9 mouse cellular contexts compared by ENCODE assay signal in genomic region chr17:43458598-43458997, GRCm38 (mm10). TPM values are rescaled to one million over a fixed set of nuclear protein-coding genes. Genes with fewer than 3 reads are reported as not detected.
DNase-seq lines count a peak whose midpoint lies in the region; ATAC-seq and TF ChIP-seq lines count a peak whose summit lies in the region.
"Had no signal": no experiment of that assay in that cellular context is flagged by ENCODE, and none has a peak within 500 bp of the region (broad histone marks: within the 10 kb centered on the region; RNA-seq: fewer than 3 reads in every experiment).

No protein-coding gene starts in this region.

- H3K9ac ChIP-seq in embryonic facial prominence, embryonic 15.5 days, result no peak overlapping the region

- no peaks in the 10 kb centered on the region for H3K27me3 ChIP-seq in embryonic facial prominence, embryonic 15.5 days
- no peaks in the 10 kb centered on the region for H3K27me3 ChIP-seq in heart, embryonic 10.5 days (ENCODE audit: insufficient read depth, poor library complexity, severe bottlenecking)

- H3K9me3 ChIP-seq in embryonic facial prominence, embryonic 15.5 days (replicated peaks), result no peaks in the 10 kb centered on the region
- no peaks in the 10 kb centered on the region for H3K9me3 ChIP-seq in heart, embryonic 10.5 days

- H3K4me1 ChIP-seq in embryonic facial prominence, embryonic 15.5 days, result peaks cover 22% of the 10 kb centered on the region
- no peaks in the 10 kb centered on the region; the same call in 1 of the 2 replicates for H3K4me1 ChIP-seq in heart, embryonic 10.5 days
- H3K4me1 ChIP-seq in lung, adult 2 months (ENCODE audit: control insufficient read depth, insufficient read depth, low read length), result peaks cover 14% of the 10 kb centered on the region

- peak; percentile 67 for TF ChIP-seq CTCF in lung, adult 2 months (IDR thresholded peaks at IDR 0.05; ENCODE audit: insufficient read depth, low read length)

- no peak overlapping the region for H3K4me3 ChIP-seq in embryonic facial prominence, embryonic 15.5 days (replicated peaks)
- H3K4me3 ChIP-seq in heart, embryonic 10.5 days, result no peak overlapping the region
- H3K4me3 ChIP-seq in lung, adult 2 months (replicated peaks; ENCODE audit: extremely low read depth, low read depth, low read length), result no peak overlapping the region
- H3K4me3 ChIP-seq: erythroblast, embryonic 14.5 days had no signal

- TF ChIP-seq POLR2A in lung, adult 2 months (IDR thresholded peaks at IDR 0.05; ENCODE audit: borderline replicate concordance, extremely low read depth, low read depth, low read length), result no peak

- H3K4me2 ChIP-seq in embryonic facial prominence, embryonic 15.5 days (replicated peaks), result 0 out of 2 replicates have a peak overlapping the region, but pooled peaks have one; percentile 28

- no peaks in the 10 kb centered on the region for H3K36me3 ChIP-seq in embryonic facial prominence, embryonic 15.5 days
- H3K36me3 ChIP-seq in heart, embryonic 10.5 days, result no peaks in the 10 kb centered on the region

- H3K27ac ChIP-seq in embryonic facial prominence, embryonic 15.5 days (replicated peaks), result no peak overlapping the region
- H3K27ac ChIP-seq in heart, embryonic 10.5 days, result no peak overlapping the region

- DNase-seq in CD4-positive helper T cell, adult 2 months (ENCODE audit: low read depth, low spot score), result peak; percentile 13
- DNase-seq in adrenal gland, postnatal 4 days (ENCODE audit: low spot score in 2 of 2), result peak; percentile 19 to 48
- DNase-seq in heart, embryonic 10.5 days (ENCODE audit: low spot score), result peak; percentile 84
- DNase-seq in kidney, postnatal 36 days, result peak; percentile 86 to 93
- DNase-seq in lung, adult 2 months, result peak; percentile 63
- peak; percentile 91 for DNase-seq in retina, embryonic 14.5 days (ENCODE audit: low spot score)
- peak; percentile 85 for DNase-seq in thymus, postnatal 4 days

- peak; percentile 81; the same call in 1 of the 2 replicates for ATAC-seq in embryonic facial prominence, embryonic 15.5 days (ENCODE audit: insufficient number of reproducible peaks, low FRiP score, low TSS enrichment, low read depth)

- 8% methylated on average over 9 of the region's 9 CpGs for WGBS in embryonic facial prominence, embryonic 15.5 days
- 18% methylated on average over 9 of the region's 9 CpGs for WGBS in heart, embryonic 10.5 days
- 11% methylated on average over 9 of the region's 9 CpGs for WGBS in lung, adult 2 months

RNA-seq across cellular contexts. Expression of gene Mep1a, which starts 44.0 kb away (rescaled TPM):
- total RNA-seq in adrenal gland, postnatal 4 days (2021), result 10 to 100 TPM in 1 of 2 experiments, under 1 TPM in 1; 0.85 to 28.5 TPM
- polyA plus RNA-seq in embryonic facial prominence, embryonic 15.5 days (2015; fragmentation: Nextera tagmentation; extraction: Ambion mirVana), result 0.25 and 0.40 TPM in 2 replicates
- not detected in 2 replicates for polyA plus RNA-seq in heart, embryonic 10.5 days (2016; fragmentation: Nextera tagmentation; extraction: Ambion mirVana)
- polyA plus RNA-seq in lung, adult 2 months (2012; rRNA removed), result 0.04 and 0.61 TPM in 2 replicates
- polyA plus RNA-seq: erythroblast, embryonic 14.5 days had no signal

Comparison
In these comparisons a context has a peak if more than half of its experiments do, and no peak if none do; other contexts are left out.
1. DNase-seq: peak in every context shown above with its lines; median percentile 91 in retina, embryonic 14.5 days; 90 in kidney, postnatal 36 days; 85 in thymus, postnatal 4 days; 84 in heart, embryonic 10.5 days; 63 in lung, adult 2 months; 34 in adrenal gland, postnatal 4 days; 13 in CD4-positive helper T cell, adult 2 months.